Mouse (Mus musculus) G1E-ER4 (cell line): ENCODE measurements around the gene Cog6. TPM values are rescaled to one million over a fixed set of nuclear protein-coding genes. Genes with fewer than 3 reads are reported as not detected.

Experiments
- GATA1 ChIP-seq: IDR thresholded peaks from one replicate; pipeline ENCODE4 v1.8.0; 2012; ENCODE audit warnings: low read length, inconsistent platforms
- polyA plus RNA-seq: library from polyadenylated mRNA; stranded (reverse); fragments of >175 nt; gene quantifications from 2 replicates; pipeline ENCODE4 v1.2.3, GENCODE M21; 2012

Gene Cog6
- polyA plus RNA-seq, 1 experiment = 32.2 TPM

- TF ChIP-seq GATA1 = no peak
These were observed 60.8 kb downstream of the Cog6 start for GRCm38 (mm10) chr3:52956236-52956635.

DNA sequence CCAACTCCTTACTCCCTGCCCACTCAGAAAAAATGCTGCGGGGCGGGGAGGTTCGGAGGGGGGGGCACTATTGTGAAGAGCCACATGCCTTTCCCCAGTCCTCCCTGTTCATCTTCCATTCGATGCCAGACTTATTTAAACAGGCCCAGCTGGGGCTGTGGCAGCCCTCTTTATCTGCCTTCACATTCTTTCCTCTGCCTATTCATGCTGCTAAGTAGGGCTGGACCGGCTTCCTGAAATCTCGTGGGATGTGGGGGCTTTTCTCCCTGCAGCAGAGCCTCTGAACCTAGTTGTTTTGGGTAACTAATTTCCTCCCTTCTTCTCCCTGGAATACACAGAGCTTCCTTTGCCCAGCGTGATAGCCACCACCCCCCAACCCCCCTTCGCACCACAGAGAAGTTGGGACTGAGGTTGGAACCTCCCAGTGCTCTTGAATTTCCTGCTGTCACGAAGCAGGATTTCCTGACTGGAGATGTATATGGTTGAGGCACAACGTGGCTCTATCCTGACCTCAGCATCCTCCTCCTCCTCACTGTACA lies 61.5 kb downstream of the Cog6 start:
- TF ChIP-seq GATA1 = no peak

DNA sequence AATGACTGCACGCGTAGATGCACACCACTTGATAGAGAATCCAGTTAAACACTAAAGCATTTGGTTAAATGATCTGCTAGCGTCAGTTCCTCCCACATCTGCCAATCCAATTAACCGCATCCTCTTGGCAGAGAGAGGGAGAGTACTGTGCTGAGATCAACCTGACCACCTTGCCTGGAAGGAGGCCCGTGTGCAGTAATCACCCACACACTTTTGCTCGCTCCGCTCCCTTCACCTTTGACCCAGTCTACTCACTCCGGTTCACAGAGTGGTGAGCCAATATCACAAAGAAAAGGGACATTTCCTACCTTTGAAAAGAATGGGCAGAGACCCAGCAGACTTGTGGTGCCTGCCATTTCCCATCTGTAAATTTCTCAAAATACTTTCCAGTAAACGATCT lies 62.4 kb downstream of the Cog6 start:
- no peak for TF ChIP-seq GATA1

DNA sequence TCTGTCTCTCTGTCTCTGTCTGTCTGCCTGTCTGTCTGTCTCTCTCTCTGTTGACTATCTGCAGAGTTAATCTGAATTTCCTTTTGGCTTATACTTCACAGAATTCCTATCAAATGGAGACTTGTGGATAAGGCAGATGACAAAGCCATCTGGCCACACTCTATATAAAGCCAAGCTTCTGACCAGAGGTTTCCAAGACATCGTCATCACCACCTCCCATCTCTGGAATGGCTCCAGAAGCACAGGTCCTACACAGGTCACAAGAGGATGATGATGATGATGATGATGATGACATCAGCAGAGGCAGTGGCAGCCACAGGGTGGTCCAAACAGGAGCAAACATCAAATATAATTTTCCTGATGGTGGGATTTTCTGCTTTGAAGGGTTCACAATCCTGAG lies 63.2 kb downstream of the Cog6 start:
- no peak for TF ChIP-seq GATA1

GRCm38 (mm10) chr3:52948824-52949223 lies 68.2 kb downstream of the Cog6 start:
- no peak for TF ChIP-seq GATA1

DNA sequence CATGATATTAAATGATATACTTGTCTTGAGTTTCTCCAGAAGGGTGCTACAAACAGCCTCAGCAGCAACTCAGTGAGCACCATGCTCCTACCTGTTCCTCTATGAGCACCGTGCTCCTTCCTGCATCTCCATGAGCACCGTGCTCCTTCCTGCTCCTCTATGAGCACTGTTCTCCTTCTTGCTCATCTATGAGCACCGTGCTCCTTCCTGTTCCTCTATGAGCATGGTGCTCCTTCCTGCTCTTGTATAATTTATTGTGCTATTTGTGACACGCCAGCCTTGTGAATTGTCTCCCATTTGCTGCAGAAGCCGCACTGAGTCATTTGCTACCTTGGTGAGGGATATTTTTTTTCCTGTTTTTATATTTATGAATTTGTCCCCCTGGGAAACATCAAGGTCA lies 69.6 kb downstream of the Cog6 start:
- TF ChIP-seq GATA1 = no peak

DNA sequence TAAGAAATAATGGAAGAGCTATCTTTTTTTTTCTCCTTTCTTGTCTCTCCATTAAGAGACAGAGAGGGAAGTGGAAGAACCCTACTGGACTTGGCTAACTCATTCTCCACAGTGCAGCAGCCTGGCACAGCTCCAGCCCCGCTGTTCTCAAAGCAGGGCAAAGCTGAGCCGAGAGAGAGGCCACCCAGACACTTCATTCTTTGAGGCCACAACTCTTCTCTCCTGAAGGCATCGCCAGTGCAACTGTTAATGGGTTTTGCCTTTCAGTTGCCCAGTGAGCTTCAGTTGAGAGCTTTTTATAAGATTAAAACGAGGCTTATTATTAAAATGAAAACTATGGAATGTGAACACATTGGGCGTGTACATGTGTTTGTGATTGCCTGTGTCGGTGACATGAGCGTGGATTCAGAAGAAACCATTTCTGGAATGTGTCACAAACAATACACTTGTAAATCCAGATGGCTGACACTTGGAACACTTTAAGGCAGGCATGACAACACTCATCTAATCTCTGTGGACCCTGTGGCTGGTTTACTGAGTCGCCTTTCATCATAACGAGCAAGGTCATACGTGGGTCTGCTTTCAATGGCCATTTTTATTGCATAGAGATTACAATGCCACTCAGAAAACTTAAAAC lies 76.1 kb downstream of the Cog6 start:
- TF ChIP-seq GATA1 = no peak

GRCm38 (mm10) chr3:52938398-52938797 lies 78.6 kb downstream of the Cog6 start:
- no peak for TF ChIP-seq GATA1

DNA sequence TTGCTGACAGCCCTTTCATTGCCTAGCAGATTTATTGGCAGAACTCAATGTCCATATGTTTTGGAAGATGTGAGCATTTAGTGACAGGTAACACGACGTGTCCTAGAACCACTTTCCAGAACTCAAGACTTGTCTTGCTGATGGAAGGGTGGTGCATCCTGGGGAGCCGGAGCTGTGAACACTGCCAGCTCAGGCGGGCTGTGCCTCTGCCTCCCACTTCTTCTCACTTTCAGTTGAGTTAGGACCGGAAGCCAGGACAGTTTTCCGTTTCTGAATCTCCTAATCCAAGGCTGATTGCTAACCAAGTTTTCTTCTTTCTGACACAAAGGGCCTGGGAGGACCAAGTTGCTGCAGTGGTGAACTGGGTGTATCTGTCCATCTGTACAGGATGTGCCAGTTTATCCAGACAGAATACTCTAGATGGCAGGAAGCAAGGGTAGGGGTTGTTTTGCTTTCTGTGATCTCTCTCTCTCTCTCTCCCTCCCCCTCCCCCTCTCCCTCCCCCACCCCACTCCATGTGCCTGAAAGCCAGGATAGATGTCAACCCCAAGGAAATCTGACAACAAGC lies 79.2 kb downstream of the Cog6 start:
- TF ChIP-seq GATA1 = no peak

DNA sequence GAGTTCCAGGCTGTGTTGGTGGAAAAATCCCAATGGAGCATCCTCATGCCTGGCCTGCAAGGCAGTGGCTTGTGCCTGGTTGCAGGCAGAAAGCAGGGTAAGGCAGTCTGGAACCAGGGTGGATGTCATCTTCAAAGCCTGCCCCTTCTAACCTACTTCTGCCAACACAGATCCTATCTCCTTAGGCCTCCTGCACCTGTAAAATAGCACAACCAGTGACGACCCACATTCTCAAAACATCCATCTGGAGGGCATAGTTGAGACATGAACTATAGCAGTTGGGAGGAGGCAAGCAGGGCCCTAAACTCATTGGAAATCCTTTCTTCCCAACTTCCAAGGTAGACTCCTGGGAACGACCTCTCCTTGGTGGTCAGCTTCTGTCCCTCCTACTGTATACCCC lies 85.1 kb downstream of the Cog6 start:
- no peak for TF ChIP-seq GATA1

Other genes with a start within 250 kb of the Cog6 start
- gene Lhfp, start 24.3 kb upstream of the Cog6 start, polyA plus RNA-seq = 0.10 and 0.15 TPM in 2 replicates